Mouse (Mus musculus): ENCODE results near the gene Eif2ak3.

Gene Eif2ak3

GRCm38 (mm10) chr6:70903689-70904088, 59.4 kb downstream of the Eif2ak3 start:
- DNase-seq (ENCODE audit: low spot score), result no peak

- no peak for DNase-seq (ENCODE audit: low spot score)
Observed at GRCm38 (mm10) chr6:70909572-70909971, 65.3 kb downstream of the Eif2ak3 start.

GRCm38 (mm10) chr6:70910285-70910684, 66.0 kb downstream of the Eif2ak3 start:
- no peak for DNase-seq (ENCODE audit: low spot score)

- DNase-seq (ENCODE audit: low spot score), result no peak
Observed at GRCm38 (mm10) chr6:70911668-70912395, 67.5 kb downstream of the Eif2ak3 start.

GRCm38 (mm10) chr6:70912396-70912765, 68.1 kb downstream of the Eif2ak3 start:
- DNase-seq (ENCODE audit: low spot score), result no peak

GRCm38 (mm10) chr6:70918827-70919226, 74.5 kb downstream of the Eif2ak3 start, which contains the start of gene Tex37:
Gene Tex37, minus strand, starts transcription at chr6:70918927.
- no peak for DNase-seq (ENCODE audit: low spot score)

- DNase-seq (ENCODE audit: low spot score), result peak; percentile 8
Observed at GRCm38 (mm10) chr6:70921274-70922074, 77.2 kb downstream of the Eif2ak3 start.

- no peak for DNase-seq (ENCODE audit: low spot score)
Observed at GRCm38 (mm10) chr6:70931801-70932200, 87.5 kb downstream of the Eif2ak3 start.

GRCm38 (mm10) chr6:70953274-70953673, 109.0 kb downstream of the Eif2ak3 start:
- no peak for DNase-seq (ENCODE audit: low spot score)

GRCm38 (mm10) chr6:70954040-70954439, 109.7 kb downstream of the Eif2ak3 start:
- no peak for DNase-seq (ENCODE audit: low spot score)

Data from spleen, adult 12 weeks (tissue).